Mouse (Mus musculus): ENCODE results near the gene 4932438A13Rik.

GRCm38 (mm10) chr3:36835525-36836203, 27.2 kb upstream of the 4932438A13Rik start:
- no peak for TF ChIP-seq POLR2A (IDR thresholded peaks at IDR 0.05; ENCODE audit: borderline replicate concordance, low read depth, low read length)
- no peak for TF ChIP-seq CTCF (IDR thresholded peaks at IDR 0.05; ENCODE audit: low read depth, low read length)
